Mouse (Mus musculus): ENCODE measurements around the gene Rhbdf1.

DNA sequence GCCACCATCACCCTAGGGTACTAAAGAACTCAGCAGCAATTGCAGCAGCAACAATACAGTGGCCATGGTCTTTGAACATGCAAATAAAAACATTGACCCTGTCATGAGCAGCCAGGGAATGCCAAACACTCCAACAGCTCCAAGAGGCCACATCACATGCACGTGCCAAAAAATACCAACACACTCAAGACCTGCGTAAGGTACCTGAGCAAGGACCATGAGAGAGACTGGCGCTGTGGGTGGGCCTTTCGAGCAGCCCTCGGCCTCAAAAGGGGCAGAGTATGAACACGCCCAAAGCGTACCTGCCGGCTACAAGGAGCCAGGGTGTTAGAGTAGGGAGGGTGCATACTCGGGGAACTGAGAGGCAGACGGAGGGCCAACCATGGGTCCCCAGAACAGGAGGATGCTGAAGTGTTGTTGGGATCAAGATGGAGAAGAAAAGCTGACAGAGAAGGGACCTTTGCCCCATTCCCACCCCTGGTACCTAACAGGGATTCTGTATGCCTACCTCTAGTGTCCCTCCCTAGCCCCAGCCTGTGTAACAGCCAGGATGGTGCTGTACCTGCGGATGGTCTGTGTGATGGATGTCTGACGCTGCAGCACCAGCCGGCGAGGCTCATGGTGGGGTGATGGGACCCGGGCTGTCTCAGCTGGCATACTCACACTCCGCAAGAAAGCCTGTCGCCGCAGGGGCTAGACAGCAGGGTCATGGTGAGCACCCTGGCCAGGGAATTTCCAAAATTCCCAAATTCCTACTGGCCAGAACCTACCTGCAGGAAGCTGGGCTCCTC lies 6.5 kb downstream of the Rhbdf1 start:
- TF ChIP-seq E2F4 (IDR thresholded peaks at IDR 0.05; ENCODE audit: borderline replicate concordance, low read depth, low read length) = no peak
- TF ChIP-seq NELFE (IDR thresholded peaks at IDR 0.05; ENCODE audit: low read depth, low read length) = no peak
- no peak for TF ChIP-seq ETS1 (IDR thresholded peaks at IDR 0.05; ENCODE audit: low read depth, low read length)
- no peak for TF ChIP-seq CTCF (IDR thresholded peaks at IDR 0.05 in 2 of 3, conservative IDR thresholded peaks at IDR 0.05 in 1 of 3; ENCODE audit: control insufficient read depth in 1 of 3, insufficient read depth in 1 of 3, low read depth in 2 of 3, low read length in 3 of 3, poor library complexity in 1 of 3, severe bottlenecking in 1 of 3)
- no peak for TF ChIP-seq MYC (IDR thresholded peaks at IDR 0.05; ENCODE audit: low read depth, low read length)
- TF ChIP-seq USF1 (IDR thresholded peaks at IDR 0.05; ENCODE audit: low read depth, low read length) = no peak
- no peak for TF ChIP-seq KAT2A (conservative IDR thresholded peaks at IDR 0.05; ENCODE audit: low read depth, low read length)
- no peak for TF ChIP-seq UBTF (IDR thresholded peaks at IDR 0.05; ENCODE audit: borderline replicate concordance, insufficient read depth, low read depth, low read length)

Measured in MEL (cell line).